Comparison of ENCODE assay signal across 23 mouse cellular contexts in the genomic region with DNA sequence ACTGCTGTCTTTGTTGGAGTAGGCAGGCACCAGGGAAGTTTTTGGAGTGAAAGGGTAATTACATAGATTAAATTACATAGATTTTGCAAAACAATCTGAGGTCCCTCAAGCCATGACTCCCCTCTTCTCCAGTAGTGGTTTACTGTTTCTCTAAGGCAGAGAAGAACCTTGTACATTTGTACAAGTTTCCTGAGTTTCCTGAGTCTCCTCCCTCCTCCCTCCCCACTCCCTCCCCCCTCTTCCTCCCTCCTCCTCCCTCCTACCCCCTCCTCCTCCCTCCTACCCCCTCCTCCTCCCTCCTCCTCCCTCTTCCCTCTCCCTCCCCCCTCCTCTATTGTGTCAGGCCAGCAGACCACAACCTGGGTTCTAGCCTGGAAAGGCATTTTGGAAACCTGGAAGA. TPM values are rescaled to one million over a fixed set of nuclear protein-coding genes. Genes with fewer than 3 reads are reported as not detected.
DNase-seq lines count a peak whose midpoint lies in the region; ATAC-seq and TF ChIP-seq lines count a peak whose summit lies in the region.
"Had no signal": no experiment of that assay in that cellular context is flagged by ENCODE, and none has a peak within 500 bp of the region (broad histone marks: within the 10 kb centered on the region; RNA-seq: fewer than 3 reads in every experiment).

No protein-coding gene starts in this region.

- TF ChIP-seq CTCF in cerebellum, adult 2 months (IDR thresholded peaks at IDR 0.05; ENCODE audit: borderline replicate concordance, insufficient read depth, low read depth, low read length) = no peak
- TF ChIP-seq CTCF in kidney, postnatal 0 days (IDR thresholded peaks at IDR 0.05; ENCODE audit: low read depth) = no peak

- peak overlapping the region; percentile 44; the same call in 1 of the 2 replicates for H3K27ac ChIP-seq in cerebellum, adult 2 months (ENCODE audit: insufficient read depth, low read length)
- H3K27ac ChIP-seq in kidney, postnatal 0 days = no peak overlapping the region
- no peak overlapping the region for H3K27ac ChIP-seq in heart, embryonic 12.5 days (ENCODE audit: poor library complexity, severe bottlenecking)
- H3K27ac ChIP-seq: embryonic facial prominence, embryonic 13.5 days; forebrain, embryonic 15.5 days; heart, embryonic 10.5 days; hindbrain, embryonic 15.5 days had no signal

- H3K4me3 ChIP-seq in cerebellum, adult 2 months (replicated peaks; ENCODE audit: insufficient read depth, low read depth, low read length) = no peak overlapping the region
- H3K4me3 ChIP-seq in kidney, postnatal 0 days (replicated peaks; ENCODE audit: low read depth, low read length) = no peak overlapping the region
- no peak overlapping the region for H3K4me3 ChIP-seq in heart, embryonic 12.5 days
- H3K4me3 ChIP-seq: embryonic facial prominence, embryonic 13.5 days; forebrain, embryonic 15.5 days; heart, embryonic 10.5 days; hindbrain, embryonic 15.5 days had no signal

- no peak for TF ChIP-seq POLR2A in cerebellum, adult 2 months (IDR thresholded peaks at IDR 0.05; ENCODE audit: borderline replicate concordance, insufficient read depth, low read length)

- no peaks in the 10 kb centered on the region for H3K9me3 ChIP-seq in kidney, postnatal 0 days (replicated peaks; ENCODE audit: low read length)
- H3K9me3 ChIP-seq in heart, embryonic 12.5 days (replicated peaks) = no peaks in the 10 kb centered on the region
- H3K9me3 ChIP-seq: embryonic facial prominence, embryonic 13.5 days; forebrain, embryonic 15.5 days; heart, embryonic 10.5 days; hindbrain, embryonic 15.5 days had no signal

- DNase-seq in cerebellum, adult 2 months = no peak
- DNase-seq in cerebellum, postnatal 10 days = no peak
- peak; percentile 73 for DNase-seq in kidney, postnatal 0 days (ENCODE audit: low spot score)
- no peak for DNase-seq in kidney, adult 8-10 months
- DNase-seq in ZHBTc4 (ENCODE audit: low read depth, low spot score) = peak; percentile 43
- no peak for DNase-seq in thymus, postnatal 10 days (ENCODE audit: low spot score in 2 of 2)
- DNase-seq: adrenal gland, adult 2 months; adrenal gland, postnatal 25 days; B cell, adult 2 months; cerebellum, adult 18-20 months; cerebellum, postnatal 14 days; embryo, embryonic 11 days; gastrocnemius, postnatal 10 days; heart, adult 18-20 months; heart, postnatal 36 days had no signal

- no peaks in the 10 kb centered on the region for H3K27me3 ChIP-seq in cerebellum, adult 2 months (ENCODE audit: control insufficient read depth, insufficient read depth, low read length)
- no peaks in the 10 kb centered on the region for H3K27me3 ChIP-seq in kidney, postnatal 0 days (ENCODE audit: insufficient read depth, low read length)
- no peaks in the 10 kb centered on the region for H3K27me3 ChIP-seq in heart, embryonic 12.5 days (replicated peaks)
- H3K27me3 ChIP-seq: embryonic facial prominence, embryonic 13.5 days; forebrain, embryonic 15.5 days; hindbrain, embryonic 15.5 days; Patski had no signal

- no peak overlapping the region for H3K9ac ChIP-seq in kidney, postnatal 0 days (ENCODE audit: low read depth, low read length)
- no peak overlapping the region for H3K9ac ChIP-seq in heart, embryonic 12.5 days
- H3K9ac ChIP-seq: embryonic facial prominence, embryonic 13.5 days; forebrain, embryonic 15.5 days; hindbrain, embryonic 15.5 days had no signal

- no peak overlapping the region for H3K4me2 ChIP-seq in kidney, postnatal 0 days (ENCODE audit: low read length)
- no peak overlapping the region for H3K4me2 ChIP-seq in heart, embryonic 12.5 days
- H3K4me2 ChIP-seq: embryonic facial prominence, embryonic 13.5 days; forebrain, embryonic 15.5 days; hindbrain, embryonic 15.5 days had no signal

- no peaks in the 10 kb centered on the region for H3K36me3 ChIP-seq in kidney, postnatal 0 days (ENCODE audit: insufficient read depth, low read length)
- peaks cover 3% of the 10 kb centered on the region; the same call in 1 of the 2 replicates for H3K36me3 ChIP-seq in heart, embryonic 12.5 days
- H3K36me3 ChIP-seq: embryonic facial prominence, embryonic 13.5 days; forebrain, embryonic 15.5 days; heart, embryonic 10.5 days; hindbrain, embryonic 15.5 days had no signal

- H3K4me1 ChIP-seq in cerebellum, adult 2 months (ENCODE audit: control insufficient read depth, insufficient read depth, low read length) = peaks cover 7% of the 10 kb centered on the region; the same call in 1 of the 2 replicates
- H3K4me1 ChIP-seq in kidney, postnatal 0 days (replicated peaks; ENCODE audit: insufficient read depth, low read length) = no peaks in the 10 kb centered on the region
- 0 out of 2 replicates have a peak, but pooled peaks cover 2% of the 10 kb centered on the region for H3K4me1 ChIP-seq in heart, embryonic 12.5 days (replicated peaks)

- no peak for ATAC-seq in kidney, postnatal 0 days (replicated peaks; ENCODE audit: low FRiP score, low read depth)
- no peak for ATAC-seq in heart, embryonic 12.5 days (ENCODE audit: insufficient number of reproducible peaks, low FRiP score)
- ATAC-seq: CD4-positive, CD25-positive, alpha-beta regulatory T cell, adult 4 months; forebrain, embryonic 15.5 days; intestine, embryonic 16.5 days; Patski had no signal

RNA-seq across cellular contexts. Expression of a gene that starts 3.6 kb away (rescaled TPM):
- polyA plus RNA-seq in cerebellum, adult 2 months (2012; rRNA removed) = 48.2 and 49.7 TPM in 2 replicates
- 51.0 and 54.3 TPM in 2 replicates for polyA plus RNA-seq in kidney, postnatal 0 days (2015; fragmentation: Nextera tagmentation; extraction: Ambion mirVana)
- polyA plus RNA-seq in heart, embryonic 12.5 days (2016; fragmentation: Nextera tagmentation; extraction: Ambion mirVana) = 51.3 and 51.9 TPM in 2 replicates

RNA-seq across cellular contexts. Expression of a gene that starts 43.4 kb away (rescaled TPM):
- polyA plus RNA-seq in cerebellum, adult 2 months (2012; rRNA removed) = 80.6 and 93.7 TPM in 2 replicates
- polyA plus RNA-seq in kidney, postnatal 0 days (2015; fragmentation: Nextera tagmentation; extraction: Ambion mirVana) = 138 and 145 TPM in 2 replicates
- 112 TPM in 2 replicates for polyA plus RNA-seq in heart, embryonic 12.5 days (2016; fragmentation: Nextera tagmentation; extraction: Ambion mirVana)

Comparison
In these comparisons a context has a peak if more than half of its experiments do, and no peak if none do; other contexts are left out.
1. DNase-seq: peak in kidney, postnatal 0 days (single experiment) and ZHBTc4 (single experiment); none in cerebellum, adult 2 months (0 of 2), cerebellum, postnatal 10 days (0 of 2), kidney, adult 8-10 months (0 of 2) and thymus, postnatal 10 days (0 of 2).